Mouse (Mus musculus): ENCODE data around the gene Tbc1d32. TPM values are rescaled to one million over a fixed set of nuclear protein-coding genes. Genes with fewer than 3 reads are reported as not detected.

Gene Tbc1d32
- polyA plus RNA-seq, 1 experiment, result not detected

DNA sequence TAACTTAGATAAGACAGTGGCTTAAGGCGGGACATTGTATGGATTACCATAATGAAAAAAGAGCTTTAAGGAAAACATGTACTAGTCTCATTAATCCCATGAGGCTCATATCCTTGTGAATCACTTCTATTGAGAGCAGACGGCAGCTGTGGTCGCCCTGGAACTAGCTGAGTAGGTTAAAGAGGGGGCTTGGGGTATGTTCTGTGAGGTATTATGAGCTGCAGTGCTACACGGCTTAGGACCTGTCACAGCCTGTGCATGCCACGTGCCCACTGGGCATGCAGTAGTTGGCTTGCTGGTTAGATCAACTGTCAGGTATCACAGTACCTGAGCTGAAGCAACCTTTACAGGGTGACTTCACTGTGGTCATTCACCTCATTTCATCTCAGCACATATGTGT is 133.9 kb downstream of the Tbc1d32 start:
- TF ChIP-seq TAL1 (IDR thresholded peaks at IDR 0.05; ENCODE audit: low read length), result no peak
- TF ChIP-seq GATA1 (IDR thresholded peaks at IDR 0.05; ENCODE audit: low read length), result no peak
- Histone ChIP-seq H3K27me3 (ENCODE audit: control insufficient read depth) (no peaks in the 10 kb centered on the region), H3K36me3 (ENCODE audit: control insufficient read depth) (no peaks in the 10 kb centered on the region), H3K9me3 (ENCODE audit: control insufficient read depth, low read length) (no peaks in the 10 kb centered on the region), H3K4me3 (replicated peaks) (no peak overlapping the region), H3K4me1 (ENCODE audit: control insufficient read depth) (no peaks in the 10 kb centered on the region)

- no peak for TF ChIP-seq GATA1 (IDR thresholded peaks at IDR 0.05; ENCODE audit: low read length)
- no peak for TF ChIP-seq TAL1 (IDR thresholded peaks at IDR 0.05; ENCODE audit: low read length)
- no peaks in the 10 kb centered on the region for H3K4me1 ChIP-seq (ENCODE audit: control insufficient read depth)
Measured at GRCm38 (mm10) chr10:56089714-56090113, 138.8 kb downstream of the Tbc1d32 start.

GRCm38 (mm10) chr10:56062746-56063145 is 165.7 kb downstream of the Tbc1d32 start:
- Histone ChIP-seq H3K4me1 (ENCODE audit: control insufficient read depth) (no peaks in the 10 kb centered on the region), H3K4me3 (replicated peaks) (no peak overlapping the region), H3K9me3 (ENCODE audit: control insufficient read depth, low read length) (no peaks in the 10 kb centered on the region), H3K36me3 (ENCODE audit: control insufficient read depth) (no peaks in the 10 kb centered on the region), H3K27me3 (ENCODE audit: control insufficient read depth) (no peaks in the 10 kb centered on the region)
- no peak for TF ChIP-seq TAL1 (IDR thresholded peaks at IDR 0.05; ENCODE audit: low read length)
- TF ChIP-seq GATA1 (IDR thresholded peaks at IDR 0.05; ENCODE audit: low read length), result no peak

More at GRCm38 (mm10) chr10:56089714-56090113, 138.8 kb downstream of the Tbc1d32 start:
- no peak overlapping the region for H3K4me3 ChIP-seq (replicated peaks)
- H3K9me3 ChIP-seq (ENCODE audit: control insufficient read depth, low read length), result no peaks in the 10 kb centered on the region
- no peaks in the 10 kb centered on the region for H3K36me3 ChIP-seq (ENCODE audit: control insufficient read depth)
- no peaks in the 10 kb centered on the region for H3K27me3 ChIP-seq (ENCODE audit: control insufficient read depth)

DNA sequence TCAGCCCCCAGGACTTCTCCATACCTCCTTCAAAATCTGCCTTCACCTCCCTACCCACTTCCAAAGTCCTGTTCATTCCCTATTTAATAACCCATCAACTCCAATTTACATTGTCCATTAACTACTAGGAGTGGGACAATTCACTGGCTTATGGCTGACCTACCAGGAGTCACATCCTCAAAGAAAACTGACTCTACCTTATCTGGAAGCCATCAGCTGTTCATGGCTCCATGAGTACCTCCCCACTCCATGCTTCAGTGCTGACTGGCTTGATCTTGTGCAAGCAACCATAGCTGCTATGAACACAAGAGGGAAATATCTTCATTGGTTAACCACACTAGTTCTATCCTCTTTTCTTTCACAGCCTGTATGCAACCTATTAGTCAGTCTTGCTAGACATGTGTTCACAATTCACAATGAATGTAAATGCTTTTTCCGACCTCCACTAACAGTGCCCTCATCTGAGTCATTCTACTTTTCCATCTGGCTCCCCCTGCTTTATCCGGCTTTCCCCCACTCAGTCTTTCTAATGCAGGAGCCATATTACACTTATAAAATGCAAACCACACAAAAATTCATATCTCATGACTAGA is 167.2 kb downstream of the Tbc1d32 start:
- Histone ChIP-seq H3K27me3 (ENCODE audit: control insufficient read depth) (no peaks in the 10 kb centered on the region), H3K4me3 (replicated peaks) (no peak overlapping the region), H3K36me3 (ENCODE audit: control insufficient read depth) (no peaks in the 10 kb centered on the region), H3K9me3 (ENCODE audit: control insufficient read depth, low read length) (peaks cover 4% of the 10 kb centered on the region; the same call in 1 of the 2 replicates), H3K4me1 (ENCODE audit: control insufficient read depth) (no peaks in the 10 kb centered on the region)
- TF ChIP-seq TAL1 (IDR thresholded peaks at IDR 0.05; ENCODE audit: low read length) (no peak), GATA1 (IDR thresholded peaks at IDR 0.05; ENCODE audit: low read length) (no peak)

GRCm38 (mm10) chr10:56058979-56059422 is 169.5 kb downstream of the Tbc1d32 start:
- no peak overlapping the region for H3K4me3 ChIP-seq (replicated peaks)
- no peaks in the 10 kb centered on the region for H3K4me1 ChIP-seq (ENCODE audit: control insufficient read depth)
- no peak for TF ChIP-seq TAL1 (IDR thresholded peaks at IDR 0.05; ENCODE audit: low read length)
- TF ChIP-seq GATA1 (IDR thresholded peaks at IDR 0.05; ENCODE audit: low read length), result no peak
- H3K36me3 ChIP-seq (ENCODE audit: control insufficient read depth), result no peaks in the 10 kb centered on the region
- H3K9me3 ChIP-seq (ENCODE audit: control insufficient read depth, low read length), result peaks cover 4% of the 10 kb centered on the region; the same call in 1 of the 2 replicates
- no peaks in the 10 kb centered on the region for H3K27me3 ChIP-seq (ENCODE audit: control insufficient read depth)

DNA sequence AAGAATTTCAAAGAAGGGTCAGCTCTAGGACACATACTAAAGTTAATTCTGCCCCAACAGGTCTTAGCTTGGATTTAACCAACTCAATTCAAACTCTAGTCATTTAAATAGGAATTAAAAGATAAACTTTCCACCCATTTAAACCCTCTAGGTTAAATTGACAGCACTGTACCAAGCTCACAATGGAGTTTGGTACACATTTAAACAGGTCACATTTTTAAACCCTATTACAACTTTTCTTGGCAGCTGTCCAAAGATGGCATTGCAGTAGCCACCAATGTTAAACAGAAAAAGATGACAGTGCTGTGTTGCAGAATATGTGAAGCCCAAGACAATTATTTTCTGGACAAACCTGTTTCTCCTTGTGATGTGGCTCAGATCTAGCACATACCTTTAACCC is 203.1 kb downstream of the Tbc1d32 start:
- H3K27me3 ChIP-seq (ENCODE audit: control insufficient read depth), result no peaks in the 10 kb centered on the region
- H3K4me3 ChIP-seq (replicated peaks), result no peak overlapping the region
- TF ChIP-seq GATA1 (IDR thresholded peaks at IDR 0.05; ENCODE audit: low read length) (no peak), TAL1 (IDR thresholded peaks at IDR 0.05; ENCODE audit: low read length) (no peak)
- H3K9me3 ChIP-seq (ENCODE audit: control insufficient read depth, low read length), result no peaks in the 10 kb centered on the region
- no peaks in the 10 kb centered on the region for H3K4me1 ChIP-seq (ENCODE audit: control insufficient read depth)
- no peaks in the 10 kb centered on the region for H3K36me3 ChIP-seq (ENCODE audit: control insufficient read depth)

DNA sequence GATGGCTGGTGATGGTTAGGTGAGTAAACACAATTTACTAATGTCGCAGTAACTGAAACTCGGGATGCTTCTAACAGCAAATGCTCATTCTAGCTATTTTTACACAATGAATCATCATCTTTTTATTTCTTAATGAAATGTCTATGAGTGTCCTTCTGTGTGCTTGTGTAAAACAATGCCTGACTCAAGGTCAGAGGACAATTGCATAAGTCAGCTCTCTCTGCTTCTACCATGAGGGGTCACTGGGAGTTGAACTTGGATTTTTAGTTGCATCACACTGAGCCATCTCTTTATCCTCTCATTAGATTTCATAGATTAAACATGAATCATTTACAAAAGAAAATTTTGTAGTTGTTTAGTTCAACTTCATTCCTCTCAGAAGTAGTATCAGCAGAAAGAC is 203.9 kb downstream of the Tbc1d32 start:
- no peaks in the 10 kb centered on the region for H3K4me1 ChIP-seq (ENCODE audit: control insufficient read depth)
- H3K4me3 ChIP-seq (replicated peaks), result no peak overlapping the region
- H3K27me3 ChIP-seq (ENCODE audit: control insufficient read depth), result no peaks in the 10 kb centered on the region
- TF ChIP-seq GATA1 (IDR thresholded peaks at IDR 0.05; ENCODE audit: low read length) (no peak), TAL1 (IDR thresholded peaks at IDR 0.05; ENCODE audit: low read length) (no peak)
- H3K36me3 ChIP-seq (ENCODE audit: control insufficient read depth), result no peaks in the 10 kb centered on the region
- H3K9me3 ChIP-seq (ENCODE audit: control insufficient read depth, low read length), result no peaks in the 10 kb centered on the region

- H3K9me3 ChIP-seq (ENCODE audit: control insufficient read depth, low read length), result no peaks in the 10 kb centered on the region
- no peaks in the 10 kb centered on the region for H3K36me3 ChIP-seq (ENCODE audit: control insufficient read depth)
- TF ChIP-seq TAL1 (IDR thresholded peaks at IDR 0.05; ENCODE audit: low read length) (no peak), GATA1 (IDR thresholded peaks at IDR 0.05; ENCODE audit: low read length) (no peak)
- no peak overlapping the region for H3K4me3 ChIP-seq (replicated peaks)
- no peaks in the 10 kb centered on the region for H3K4me1 ChIP-seq (ENCODE audit: control insufficient read depth)
- H3K27me3 ChIP-seq (ENCODE audit: control insufficient read depth), result no peaks in the 10 kb centered on the region
Measured at GRCm38 (mm10) chr10:55979898-55980521, 248.5 kb downstream of the Tbc1d32 start.

- no peaks in the 10 kb centered on the region for H3K4me1 ChIP-seq (ENCODE audit: control insufficient read depth)
- TF ChIP-seq GATA1 (IDR thresholded peaks at IDR 0.05; ENCODE audit: low read length) (no peak), TAL1 (IDR thresholded peaks at IDR 0.05; ENCODE audit: low read length) (no peak)
- no peaks in the 10 kb centered on the region for H3K27me3 ChIP-seq (ENCODE audit: control insufficient read depth)
- no peaks in the 10 kb centered on the region for H3K36me3 ChIP-seq (ENCODE audit: control insufficient read depth)
- no peak overlapping the region for H3K4me3 ChIP-seq (replicated peaks)
- no peaks in the 10 kb centered on the region for H3K9me3 ChIP-seq (ENCODE audit: control insufficient read depth, low read length)
Measured at GRCm38 (mm10) chr10:55978001-55978400, 250.5 kb downstream of the Tbc1d32 start.

Other genes starting within 250 kb of the Tbc1d32 start
- gene Msl3l2, start 121.8 kb downstream of the Tbc1d32 start, polyA plus RNA-seq (2012), result 0.08 and 0.12 TPM in 2 replicates
- gene Gja1, start 148.6 kb upstream of the Tbc1d32 start, polyA plus RNA-seq (2012), result not detected in 2 replicates